Mouse (Mus musculus) colon, adult 2 months (tissue): ENCODE measurements around the gene Slc7a6os. TPM values are rescaled to one million over a fixed set of nuclear protein-coding genes. Genes with fewer than 3 reads are reported as not detected.

ENCODE experiments used
- polyA plus RNA-seq: library from polyadenylated mRNA; depleted of rRNA; stranded (reverse); fragments of >200 nt; gene quantifications from 2 replicates; pipeline ENCODE4 v1.2.3, GENCODE M21; 2012; rRNA removed

Gene Slc7a6os
- 17.6 and 19.1 TPM in 2 replicates for polyA plus RNA-seq

DNA sequence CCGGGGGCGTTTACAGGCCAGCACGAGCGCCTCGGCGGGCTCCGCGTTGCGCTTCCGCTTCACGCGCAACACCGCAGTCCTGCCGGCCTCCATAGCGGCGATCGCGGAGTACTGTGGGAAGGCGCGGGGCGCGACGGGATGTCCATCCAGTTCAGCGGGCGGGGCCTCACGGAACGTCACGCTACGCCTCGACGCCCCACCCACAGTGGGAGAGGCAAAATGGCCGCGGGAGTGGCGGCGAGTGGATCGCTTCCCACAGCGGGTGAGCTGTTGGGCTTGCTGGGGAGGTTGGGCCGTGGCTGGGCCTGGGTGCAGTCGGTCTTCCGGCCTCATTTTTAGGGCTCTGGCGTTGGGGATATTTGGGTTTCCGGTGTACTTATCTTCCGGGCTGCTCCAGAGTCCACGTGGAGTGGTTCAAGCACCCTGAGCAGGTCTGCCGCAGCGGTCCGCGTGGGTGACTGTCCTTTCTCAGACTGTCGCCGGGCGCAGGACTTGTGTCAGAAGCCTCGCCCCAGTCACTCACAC, at the start of gene Slc7a6os, which contains the start of gene Prmt7:
Slc7a6os (minus strand) TSS at position 115 of the 525 bp plus-strand sequence.
Prmt7 (plus strand) TSS at position 116 of the 525 bp plus-strand sequence.

DNA sequence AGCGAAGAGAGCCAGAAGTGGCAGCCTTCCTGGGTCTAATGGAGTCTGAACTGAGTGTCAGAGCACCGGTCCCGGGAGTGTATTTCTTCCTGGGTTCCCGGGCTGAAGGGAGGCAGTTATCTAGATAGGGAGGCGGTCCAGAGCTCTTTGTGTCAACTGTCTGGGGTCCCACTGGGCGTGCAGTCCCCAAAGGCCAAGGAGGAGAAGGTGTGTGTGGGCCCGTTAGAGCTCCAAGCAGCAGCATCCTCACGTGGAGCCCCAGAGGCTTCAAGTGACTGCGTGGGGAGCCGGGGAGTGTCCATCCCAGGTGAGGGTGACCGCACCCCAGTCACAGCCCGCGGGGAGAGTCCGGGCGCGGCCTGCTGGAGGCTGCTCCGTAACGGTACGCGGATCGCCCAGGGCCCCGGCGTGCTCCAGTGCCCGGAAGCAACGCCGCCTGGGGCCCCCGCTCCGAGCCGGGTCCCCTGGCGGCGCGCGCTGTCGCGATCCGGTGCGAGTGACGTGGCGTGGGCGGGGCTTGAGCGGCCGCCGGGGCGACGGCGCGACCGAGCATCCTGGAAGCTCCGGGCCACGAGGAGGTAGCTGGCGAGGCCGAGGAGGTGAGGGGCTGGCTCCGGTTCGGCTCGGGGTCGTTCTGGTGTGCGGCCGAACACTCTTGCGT, 42.2 kb downstream of the Slc7a6os start, which contains the start of gene Slc7a6:
Slc7a6 (plus strand) TSS at position 502 of the 661 bp plus-strand sequence.

Other genes starting within 250 kb of the Slc7a6os start
- 21.3 and 30.2 TPM in 2 replicates for gene Slc12a4, start 244.8 kb downstream of the Slc7a6os start, polyA plus RNA-seq
- 0.10 and 0.12 TPM in 2 replicates for gene Dpep3, start 231.5 kb downstream of the Slc7a6os start, polyA plus RNA-seq
- 5.5 TPM in 2 replicates for gene Dus2, start 219.6 kb downstream of the Slc7a6os start, polyA plus RNA-seq
- gene Dpep2nb, start 205.0 kb downstream of the Slc7a6os start, polyA plus RNA-seq, result not detected in 2 replicates
- gene Ddx28, start 199.1 kb downstream of the Slc7a6os start, polyA plus RNA-seq, result 8.0 and 8.7 TPM in 2 replicates
- gene Nfatc3, start 152.1 kb downstream of the Slc7a6os start, polyA plus RNA-seq, result 12.8 and 15.7 TPM in 2 replicates
- gene Esrp2, start 74.0 kb downstream of the Slc7a6os start, polyA plus RNA-seq, result 68.5 and 68.7 TPM in 2 replicates
- 9.7 and 10.5 TPM in 2 replicates for gene Pla2g15, start 60.5 kb downstream of the Slc7a6os start, polyA plus RNA-seq
- gene Slc7a6, start 42.1 kb downstream of the Slc7a6os start, polyA plus RNA-seq, result 11.6 and 11.8 TPM in 2 replicates
- gene Prmt7, start within 50 bp of the Slc7a6os start, polyA plus RNA-seq, result 15.8 and 16.5 TPM in 2 replicates
- 88.1 and 97.5 TPM in 2 replicates for gene Smpd3, start 127.1 kb upstream of the Slc7a6os start, polyA plus RNA-seq
- gene Zfp90, start 204.4 kb upstream of the Slc7a6os start, polyA plus RNA-seq, result 1.5 and 1.6 TPM in 2 replicates